Mouse (Mus musculus) C2C12 (cell line): Measurements from ENCODE around the gene Fabp6.

Source experiments
- CEBPB ChIP-seq: IDR thresholded peaks from one replicate; pipeline ENCODE4 v1.6.1; 2011; ENCODE audit warnings: low read depth, mild to moderate bottlenecking, control low read depth, moderate library complexity
- CTCF ChIP-seq: IDR thresholded peaks from one replicate; pipeline ENCODE4 v1.5.1; 2011; ENCODE audit not compliant: control insufficient read depth, insufficient read depth, insufficient read length
- FOSL1 ChIP-seq: IDR thresholded peaks from one replicate; pipeline ENCODE4 v1.8.0; 2011; ENCODE audit warnings: mild to moderate bottlenecking, low read length; ENCODE audit not compliant: poor library complexity, insufficient read depth, severe bottlenecking
- MAX ChIP-seq: IDR thresholded peaks from one replicate; pipeline ENCODE4 v1.6.1; 2011; ENCODE audit warnings: mild to moderate bottlenecking, control low read depth
- MYOG ChIP-seq: IDR thresholded peaks from one replicate; pipeline ENCODE4 v1.6.1; 2011; ENCODE audit not compliant: control insufficient read depth, insufficient read length; ENCODE audit errors: extremely low read depth

DNA sequence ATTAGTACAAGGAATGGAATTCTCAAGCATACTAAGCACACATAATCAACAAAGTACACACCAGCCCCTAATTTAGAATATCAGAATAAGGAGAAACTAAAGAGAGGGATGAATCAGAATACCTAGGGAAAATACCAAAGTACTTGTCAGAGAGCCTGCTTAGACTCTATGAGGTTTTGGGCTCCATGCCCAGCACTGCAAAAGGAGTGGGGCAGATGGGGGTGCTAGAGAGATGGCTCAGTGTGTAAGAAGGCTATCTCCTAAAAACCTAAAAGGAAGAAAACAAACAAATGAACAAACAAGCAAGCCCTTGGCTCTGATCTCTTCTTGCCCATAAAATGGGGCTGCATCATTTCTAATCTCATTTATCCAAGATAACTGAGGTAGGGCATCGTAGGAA is 23.0 kb upstream of the Fabp6 start:
- TF ChIP-seq CTCF (no peak), CEBPB (no peak), MAX (no peak), FOSL1 (no peak), MYOG (no peak)
